Mouse (Mus musculus): ENCODE measurements at regions not wholly inside any gene's neighbourhood (a gene's known extent, or its start where the extent isn't known, plus 50 kb on each side); places are given as distances from the start of the nearest gene placed in this dataset.

GRCm38 (mm10) chr17:81225281-81225680 lies 160.4 kb upstream of the Thumpd2 start:
- TF ChIP-seq CTCF (IDR thresholded peaks at IDR 0.05; ENCODE audit: borderline replicate concordance, control insufficient read depth, extremely low read depth, insufficient read depth, low read length, poor library complexity) (no peak), POLR2A (IDR thresholded peaks at IDR 0.05; ENCODE audit: control insufficient read depth, extremely low read depth, insufficient read depth, low read length, poor library complexity) (no peak)

All from thymus, adult 2 months (tissue).